Mouse (Mus musculus): ENCODE measurements around the gene Fto.

DNA sequence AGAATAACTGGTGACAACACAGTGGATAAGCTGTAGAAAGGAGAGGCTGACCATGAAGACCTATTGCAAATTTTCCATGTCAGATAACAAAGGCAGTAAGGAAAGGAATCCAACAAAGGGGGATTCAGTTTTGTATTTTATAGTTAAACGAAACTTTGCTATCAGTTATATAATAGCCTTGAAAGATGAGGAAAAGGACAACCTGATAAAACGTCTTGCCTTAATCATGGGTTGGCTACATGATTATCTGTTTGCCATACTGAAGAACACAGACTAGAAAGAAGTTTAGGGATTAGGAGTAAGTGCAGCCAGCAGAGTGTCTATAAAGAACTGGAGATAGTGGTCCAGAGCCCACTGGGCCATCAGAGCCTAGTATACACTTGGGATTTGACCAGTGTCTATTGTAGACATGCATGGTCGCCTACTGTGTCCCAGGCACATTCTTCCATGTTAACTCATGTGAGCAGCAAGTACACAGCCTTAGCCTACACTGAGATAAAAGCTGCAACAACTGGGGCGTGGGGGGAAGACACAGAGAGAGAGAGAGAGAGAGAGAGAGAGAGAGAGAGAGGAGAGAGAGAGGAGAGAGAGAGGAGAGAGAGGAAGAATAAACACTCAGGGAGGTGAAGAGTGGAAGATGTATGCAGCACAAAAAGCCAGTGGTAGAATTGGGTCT lies 192.8 kb downstream of the Fto start:
- TF ChIP-seq EP300 (IDR thresholded peaks at IDR 0.05; ENCODE audit: low read depth): no peak
- TF ChIP-seq CTCF (IDR thresholded peaks at IDR 0.05; ENCODE audit: low read depth): no peak

Measured in liver, embryonic 14.5 days (tissue).